Mouse (Mus musculus) heart, embryonic 16.5 days (tissue): ENCODE measurements at regions not wholly inside any gene's neighbourhood (a gene's known extent, or its start where the extent isn't known, plus 50 kb on each side); places are given as distances from the start of the nearest gene placed in this dataset.
"Not testable (repeated sequence)": the region's sequence is repeated elsewhere in the genome, so short reads cannot be mapped to it uniquely, and the experiment has no call there.

ENCODE experiments used
- ATAC-seq: fragments of 200-750 bp; cut with Nextera tagmentation; replicated peaks from 2 replicates; pipeline ENCODE4 v1.8.0; 2017; ENCODE audit warnings: moderate number of reproducible peaks; ENCODE audit not compliant: insufficient read depth, low FRiP score; ENCODE audit errors: extremely low read depth
- H3K27ac ChIP-seq: fragments of 300-500 bp; sonication (generic); 2 replicates; pipeline ENCODE4 v1.5.1; 2014; ENCODE audit warnings: mild to moderate bottlenecking, low read length, control low read depth, moderate library complexity
- H3K27me3 ChIP-seq: fragments of 300-500 bp; sonication (generic); 2 replicates; pipeline ENCODE4 v1.6.1; 2014; ENCODE audit warnings: low read length, mixed read lengths; ENCODE audit not compliant: control insufficient read depth, insufficient read depth
- H3K36me3 ChIP-seq: fragments of 300-500 bp; sonication (generic); 2 replicates; pipeline ENCODE4 v1.6.1; 2014; ENCODE audit not compliant: control insufficient read depth, insufficient read depth
- H3K4me1 ChIP-seq: fragments of 300-500 bp; sonication (generic); 2 replicates; pipeline ENCODE4 v1.6.1; 2014; ENCODE audit warnings: low read length, mixed read lengths; ENCODE audit not compliant: control insufficient read depth, insufficient read depth
- H3K4me2 ChIP-seq: fragments of 300-500 bp; sonication (generic); 2 replicates; pipeline ENCODE4 v1.6.1; 2014; ENCODE audit warnings: low read depth, mild to moderate bottlenecking, control low read depth, low read length
- H3K4me3 ChIP-seq: fragments of 300-500 bp; sonication (generic); 2 replicates; pipeline ENCODE4 v1.5.1; 2014; ENCODE audit warnings: mild to moderate bottlenecking, control low read depth, low read length
- H3K9ac ChIP-seq: fragments of 300-500 bp; sonication (generic); 2 replicates; pipeline ENCODE4 v1.6.1; 2014; ENCODE audit warnings: low read length, control low read depth
- H3K9me3 ChIP-seq: fragments of 300-500 bp; sonication (generic); replicated peaks from 2 replicates; pipeline ENCODE4 v1.6.1; 2016; ENCODE audit warnings: low read length; ENCODE audit not compliant: control insufficient read depth
- WGBS: fragments of 180-500 bp; shearing (Covaris S2); extraction: QIAGEN DNeasy Blood & Tissue Kit; methylation state at CpG from one replicate; pipeline ENCODE4 v1.1.7; 2014; 5-methylcytosine and 5-hydroxymethylcytosine counted together

GRCm38 (mm10) chr2:166281137-166281536, 125.7 kb upstream of the Sulf2 start:
- WGBS: no CpG with 5 or more reads among the region's 5 CpGs
- H3K27ac ChIP-seq, H3K4me2 ChIP-seq, H3K9ac ChIP-seq, H3K36me3 ChIP-seq, ATAC-seq, H3K27me3 ChIP-seq, H3K4me1 ChIP-seq, H3K9me3 ChIP-seq, H3K4me3 ChIP-seq: not testable (repeated sequence)

- Histone ChIP-seq H3K4me3 (no peak overlapping the region), H3K4me1 (no peaks in the 10 kb centered on the region), H3K27me3 (no peaks in the 10 kb centered on the region), H3K9ac (no peak overlapping the region), H3K36me3 (no peaks in the 10 kb centered on the region), H3K9me3 (peaks cover 6% of the 10 kb centered on the region), H3K27ac (no peak overlapping the region), H3K4me2 (no peak overlapping the region)
- no peak for ATAC-seq
- 48% methylated on average over 5 of the region's 5 CpGs for WGBS
These were observed 125.2 kb upstream of the Sulf2 start for GRCm38 (mm10) chr2:166280651-166281127.

GRCm38 (mm10) chr2:166279676-166280075, 124.2 kb upstream of the Sulf2 start:
- 89% methylated on average over 15 of the region's 15 CpGs for WGBS

GRCm38 (mm10) chr2:166275398-166275797, 119.9 kb upstream of the Sulf2 start:
- H3K27me3 ChIP-seq: no peaks in the 10 kb centered on the region
- H3K9ac ChIP-seq: no peak overlapping the region
- 75% methylated on average over 8 of the region's 8 CpGs for WGBS
- ATAC-seq: no peak
- peaks cover 8% of the 10 kb centered on the region for H3K4me1 ChIP-seq
- no peak overlapping the region for H3K4me2 ChIP-seq
- H3K36me3 ChIP-seq: no peaks in the 10 kb centered on the region
- peaks cover 6% of the 10 kb centered on the region for H3K9me3 ChIP-seq
- H3K27ac ChIP-seq: no peak overlapping the region
- H3K4me3 ChIP-seq: no peak overlapping the region

More at GRCm38 (mm10) chr2:166279676-166280075, 124.2 kb upstream of the Sulf2 start:
- Histone ChIP-seq H3K9ac (no peak overlapping the region), H3K4me3 (no peak overlapping the region), H3K36me3 (no peaks in the 10 kb centered on the region), H3K4me2 (no peak overlapping the region), H3K4me1 (no peaks in the 10 kb centered on the region), H3K9me3 (peaks cover 6% of the 10 kb centered on the region), H3K27me3 (no peaks in the 10 kb centered on the region), H3K27ac (no peak overlapping the region)
- ATAC-seq: no peak

DNA sequence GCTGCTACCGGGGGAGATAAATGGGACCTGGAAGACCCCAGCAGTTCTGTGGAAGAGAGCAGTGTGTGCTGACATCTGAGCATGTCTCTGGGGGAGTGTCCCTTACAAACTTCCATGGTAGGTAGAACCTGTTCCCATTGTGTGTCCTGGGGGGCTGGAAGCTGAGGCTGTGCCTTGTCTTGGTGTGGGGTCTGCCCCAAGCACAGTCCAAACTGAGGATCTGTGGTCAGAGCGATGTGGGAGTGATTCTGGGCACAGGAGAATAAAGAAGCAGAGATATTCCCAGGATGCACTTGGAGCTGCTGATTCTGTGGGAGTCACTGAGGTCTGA, 118.5 kb upstream of the Sulf2 start:
- H3K27me3 ChIP-seq: no peaks in the 10 kb centered on the region
- no peaks in the 10 kb centered on the region for H3K9me3 ChIP-seq
- no peak for ATAC-seq
- H3K27ac ChIP-seq: 0 out of 2 replicates have a peak overlapping the region, but pooled peaks have one; percentile 26
- H3K4me3 ChIP-seq: no peak overlapping the region; the same call in 1 of the 2 replicates
- peak overlapping the region; percentile 17 for H3K4me2 ChIP-seq
- peaks cover 8% of the 10 kb centered on the region for H3K4me1 ChIP-seq
- H3K36me3 ChIP-seq: no peaks in the 10 kb centered on the region
- no peak overlapping the region for H3K9ac ChIP-seq
- WGBS: 66% methylated on average over 2 of the region's 2 CpGs

- ATAC-seq: no peak; the same call in 1 of the 2 replicates
- no peaks in the 10 kb centered on the region for H3K9me3 ChIP-seq
- 54% methylated on average over 23 of the region's 23 CpGs for WGBS
- H3K4me1 ChIP-seq: peaks cover 8% of the 10 kb centered on the region
- H3K9ac ChIP-seq: no peak overlapping the region
- H3K4me2 ChIP-seq: peak overlapping the region; percentile 17
- H3K27me3 ChIP-seq: no peaks in the 10 kb centered on the region
- 0 out of 2 replicates have a peak overlapping the region, but pooled peaks have one; percentile 26 for H3K27ac ChIP-seq
- no peaks in the 10 kb centered on the region for H3K36me3 ChIP-seq
- no peak overlapping the region; the same call in 1 of the 2 replicates for H3K4me3 ChIP-seq
These were observed 118.0 kb upstream of the Sulf2 start for GRCm38 (mm10) chr2:166273312-166274015.

- Histone ChIP-seq H3K4me3 (no peak overlapping the region), H3K9ac (no peak overlapping the region), H3K4me2 (no peak overlapping the region), H3K4me1 (peaks cover 8% of the 10 kb centered on the region), H3K9me3 (no peaks in the 10 kb centered on the region), H3K27me3 (no peaks in the 10 kb centered on the region), H3K36me3 (no peaks in the 10 kb centered on the region), H3K27ac (no peak overlapping the region)
- ATAC-seq: no peak
- WGBS: 89% methylated on average over 1 of the region's 1 CpGs
These were observed 117.4 kb upstream of the Sulf2 start for GRCm38 (mm10) chr2:166272841-166273240.

DNA sequence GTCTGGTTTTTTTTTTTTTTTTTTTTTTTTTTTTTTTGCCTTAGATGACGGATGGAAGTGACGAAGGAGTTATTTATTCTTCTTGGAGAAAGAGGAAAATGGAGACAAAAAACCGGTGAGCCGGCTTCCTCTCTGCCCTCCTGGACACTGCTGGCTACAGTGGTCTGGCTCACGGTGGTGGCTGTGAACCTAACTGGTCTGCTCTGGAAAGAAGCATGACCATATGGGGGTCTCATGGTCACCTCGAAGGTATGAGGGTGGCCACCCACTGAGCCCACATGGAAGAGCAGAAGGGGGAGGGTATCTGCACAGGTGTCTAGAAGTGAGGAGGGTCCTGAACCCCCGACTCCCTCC, 116.7 kb upstream of the Sulf2 start:
- peaks cover 8% of the 10 kb centered on the region for H3K4me1 ChIP-seq
- no peak overlapping the region for H3K9ac ChIP-seq
- 69% methylated on average over 7 of the region's 7 CpGs for WGBS
- no peaks in the 10 kb centered on the region for H3K36me3 ChIP-seq
- H3K27me3 ChIP-seq: no peaks in the 10 kb centered on the region
- no peak overlapping the region for H3K4me3 ChIP-seq
- H3K4me2 ChIP-seq: no peak overlapping the region
- no peaks in the 10 kb centered on the region for H3K9me3 ChIP-seq
- H3K27ac ChIP-seq: no peak overlapping the region
- ATAC-seq: no peak

DNA sequence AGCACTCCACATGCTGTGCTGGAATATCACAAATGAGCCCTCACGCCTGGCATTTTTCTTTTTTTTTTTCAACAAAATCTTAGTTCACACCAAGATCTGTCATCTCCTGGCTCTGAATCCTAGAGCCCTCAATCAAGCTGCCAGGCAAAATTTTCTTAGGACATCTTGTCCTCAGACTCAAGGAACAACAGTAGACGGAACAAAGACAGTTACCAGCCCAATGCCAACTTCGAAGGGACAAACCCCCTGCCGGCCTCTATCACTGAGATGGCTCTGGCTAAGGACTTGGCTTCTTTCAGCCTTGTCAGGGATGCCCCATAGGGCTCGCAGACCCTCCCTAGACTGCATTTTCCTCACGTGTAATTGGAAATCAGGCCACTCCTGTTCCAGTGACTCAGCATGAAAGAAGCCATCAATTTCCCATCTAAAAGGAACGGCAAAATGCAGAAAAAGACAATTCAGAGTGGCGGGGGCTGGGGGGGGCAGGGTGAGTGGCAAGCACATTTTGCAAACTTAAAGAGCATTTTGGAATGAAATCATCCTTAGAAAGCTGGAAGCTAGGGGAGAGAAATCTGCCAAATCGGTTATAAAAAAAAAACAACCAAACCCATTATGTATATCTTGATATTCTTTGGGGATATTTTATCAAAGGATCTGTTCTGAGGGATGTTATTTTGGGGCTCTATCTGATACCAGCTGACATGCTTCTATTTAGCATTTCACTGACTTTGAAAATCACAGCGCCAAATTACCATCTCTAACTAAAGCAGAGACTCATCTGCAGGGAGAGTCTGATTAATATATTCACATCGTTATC, 116.1 kb upstream of the Sulf2 start:
- Histone ChIP-seq H3K9ac (no peak overlapping the region), H3K27ac (no peak overlapping the region), H3K4me1 (peaks cover 8% of the 10 kb centered on the region), H3K4me3 (no peak overlapping the region), H3K36me3 (no peaks in the 10 kb centered on the region), H3K9me3 (no peaks in the 10 kb centered on the region), H3K4me2 (no peak overlapping the region), H3K27me3 (no peaks in the 10 kb centered on the region)
- 60% methylated on average over 11 of the region's 11 CpGs for WGBS
- no peak for ATAC-seq
